Mouse (Mus musculus): ENCODE measurements at regions not wholly inside any gene's neighbourhood (a gene's known extent, or its start where the extent isn't known, plus 50 kb on each side); places are given as distances from the start of the nearest gene placed in this dataset.

- DNase-seq (ENCODE audit: low read depth), result no peak
Measured at GRCm38 (mm10) chr4:125350056-125350455, 140.4 kb upstream of the Grik3 start.

GRCm38 (mm10) chr4:125339056-125339455 is 151.4 kb upstream of the Grik3 start:
- no peak for DNase-seq (ENCODE audit: low read depth)

- DNase-seq (ENCODE audit: low read depth), result peak; percentile 7
Measured at GRCm38 (mm10) chr4:125328806-125329205, 161.7 kb upstream of the Grik3 start.

DNA sequence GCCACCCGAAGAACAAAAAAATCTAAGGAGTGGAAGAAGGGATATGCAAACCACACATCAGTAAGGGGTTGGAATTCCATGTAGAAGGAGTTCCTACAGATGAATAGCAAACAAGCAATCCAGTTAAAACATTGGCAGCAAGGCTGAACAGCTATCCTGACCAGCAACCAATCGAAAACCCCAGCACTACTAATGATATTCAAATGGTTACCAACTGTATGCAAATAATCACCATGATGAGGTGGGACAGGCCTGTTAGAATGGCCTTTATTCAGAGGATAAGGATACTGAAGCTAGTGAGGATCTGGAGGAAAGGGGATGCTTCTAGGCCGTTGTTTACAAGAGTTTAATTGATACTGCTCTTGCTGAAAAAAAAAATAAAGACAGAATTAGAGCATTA is 166.0 kb upstream of the Grik3 start:
- DNase-seq (ENCODE audit: low read depth), result no peak

DNA sequence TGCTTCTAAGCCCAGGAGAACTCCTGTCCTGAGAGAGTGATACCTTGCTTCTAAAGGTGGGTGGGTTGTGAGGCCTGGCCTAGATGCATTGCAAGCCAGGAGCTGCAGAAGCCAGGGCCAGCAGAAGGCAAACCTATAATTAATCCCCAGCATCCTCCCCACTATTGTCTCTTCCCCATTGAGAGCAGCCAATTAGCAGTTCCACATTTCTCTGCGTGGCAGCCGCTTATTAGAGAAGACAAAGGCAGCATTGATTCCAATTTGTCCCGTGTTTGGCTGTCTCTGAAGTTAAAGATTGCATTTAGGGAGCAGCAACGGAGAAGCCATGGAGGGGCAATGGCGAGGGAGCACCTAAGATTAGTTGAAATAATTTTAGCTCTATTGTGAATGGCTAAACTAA is 171.2 kb upstream of the Grik3 start:
- no peak for DNase-seq (ENCODE audit: low read depth)

DNA sequence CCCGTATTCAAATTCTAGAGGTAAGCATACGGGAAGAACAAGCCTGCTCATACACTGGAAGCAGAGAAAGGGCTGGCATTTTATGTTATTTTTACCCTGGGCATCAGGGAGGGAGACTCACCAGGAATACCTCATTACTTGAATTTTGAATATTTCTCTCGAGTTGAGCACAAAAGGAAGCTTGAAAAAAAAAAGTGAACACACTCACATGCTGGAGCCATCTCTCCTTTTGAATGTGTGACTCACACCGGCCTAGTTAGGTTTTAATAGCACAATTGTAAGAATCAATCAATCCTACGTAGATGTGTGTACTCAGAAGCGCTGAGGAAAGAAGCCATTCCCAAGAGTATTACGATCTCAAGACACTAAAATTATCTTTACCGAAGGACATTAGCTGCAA is 172.2 kb upstream of the Grik3 start:
- no peak for DNase-seq (ENCODE audit: low read depth)

- no peak for DNase-seq (ENCODE audit: low read depth)
Measured at GRCm38 (mm10) chr4:125316876-125317275, 173.6 kb upstream of the Grik3 start.

DNA sequence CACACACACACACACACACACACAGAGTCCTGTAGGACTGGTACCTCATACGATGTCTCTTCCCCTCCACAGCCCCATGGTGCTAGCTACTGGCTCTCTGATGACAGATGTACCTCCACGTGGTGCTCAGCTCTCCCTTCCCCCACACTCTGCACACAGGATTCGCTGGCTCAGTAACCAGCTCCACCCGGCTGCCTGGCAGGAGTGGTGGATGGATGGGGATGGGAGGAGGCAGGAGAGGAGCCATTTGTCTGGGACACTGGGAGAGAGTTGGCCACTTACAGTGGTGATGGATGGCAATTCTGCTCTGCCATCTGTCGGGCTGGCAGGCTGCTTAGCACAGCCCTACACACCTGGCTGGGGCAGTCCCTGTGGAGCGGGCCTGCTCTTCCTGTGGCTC is 174.7 kb upstream of the Grik3 start:
- no peak for DNase-seq (ENCODE audit: low read depth)

DNA sequence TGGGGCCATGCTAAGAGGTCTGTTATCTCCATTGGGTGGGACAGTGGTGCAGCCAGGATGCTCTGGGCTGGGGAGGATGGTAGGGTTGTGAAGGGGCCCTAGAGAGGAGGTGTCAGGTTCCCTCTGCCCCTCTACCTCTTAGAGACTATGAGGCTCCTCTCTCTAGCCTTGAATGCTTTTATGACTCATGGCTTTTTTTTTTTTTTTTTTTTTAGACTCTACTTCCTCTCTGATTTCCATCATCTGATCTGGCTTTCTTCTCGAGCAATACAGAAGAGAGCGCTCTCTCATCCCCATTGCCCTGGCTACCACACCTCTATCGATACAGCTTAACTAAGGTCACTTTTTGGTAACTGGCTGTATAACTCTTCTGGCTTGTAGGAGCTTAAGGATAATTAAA is 176.6 kb upstream of the Grik3 start:
- DNase-seq (ENCODE audit: low read depth), result no peak

DNA sequence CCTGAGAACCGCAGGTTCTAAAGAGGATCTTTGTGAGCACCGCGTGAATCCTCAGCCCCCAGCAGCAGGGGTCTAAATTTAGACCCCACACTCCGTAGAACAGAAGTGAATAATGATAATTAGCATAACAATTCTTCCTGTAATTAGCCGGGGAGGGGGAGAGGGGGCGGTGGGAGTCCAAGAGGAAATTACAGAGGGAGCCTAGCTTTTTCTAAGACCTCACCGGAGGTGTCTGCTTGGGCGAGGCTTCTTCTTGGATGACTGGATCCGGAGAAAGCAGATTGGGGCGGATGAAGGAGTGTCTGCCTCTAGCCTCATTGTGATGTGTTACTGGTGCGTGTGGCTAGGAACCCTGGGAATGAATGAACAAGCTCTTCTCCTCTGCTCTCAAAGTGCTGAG is 177.2 kb upstream of the Grik3 start:
- no peak for DNase-seq (ENCODE audit: low read depth)

DNA sequence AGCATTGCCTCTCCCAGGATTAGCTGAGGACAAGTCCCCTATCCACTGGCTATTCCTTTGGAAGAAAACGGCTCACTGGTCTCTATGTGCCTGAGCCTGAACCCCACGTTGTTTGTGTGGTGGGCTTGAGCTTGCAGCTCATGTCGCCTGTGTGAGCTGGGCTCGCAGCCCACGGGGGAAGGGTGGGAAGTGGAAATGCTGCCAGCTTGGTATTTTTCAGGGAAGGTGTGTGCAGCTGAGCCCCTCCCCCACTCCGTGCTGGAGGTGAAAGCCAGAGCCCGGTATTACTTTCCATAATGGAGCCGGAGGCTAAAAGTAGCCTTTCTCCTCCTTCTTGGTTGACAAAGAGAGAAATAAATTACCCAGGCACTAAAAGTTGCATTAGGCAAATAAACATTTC is 180.5 kb upstream of the Zc3h12a start:
- no peak for DNase-seq (ENCODE audit: low read depth)

DNA sequence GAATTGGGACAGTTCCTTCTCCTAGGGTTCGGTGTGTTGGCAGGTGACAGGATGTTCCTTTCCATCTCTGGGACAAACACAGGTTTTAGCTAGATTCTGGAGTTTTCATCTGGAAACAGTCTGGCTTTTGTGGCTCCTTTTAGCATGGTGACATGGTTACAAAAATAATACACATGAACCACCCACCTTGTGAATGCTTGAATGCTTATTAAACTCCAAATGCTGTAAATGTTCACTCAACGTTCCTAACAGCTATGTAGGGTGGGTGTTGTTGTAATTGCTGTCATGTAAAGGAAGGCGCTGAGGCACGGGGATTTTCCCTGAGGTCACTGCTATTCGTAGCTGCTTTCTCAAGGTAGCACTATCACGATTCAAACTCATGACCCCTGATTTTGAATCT is 178.1 kb upstream of the Zc3h12a start:
- no peak for DNase-seq (ENCODE audit: low read depth)

- DNase-seq (ENCODE audit: low read depth), result no peak
Measured at GRCm38 (mm10) chr4:125302660-125303059, 175.0 kb upstream of the Zc3h12a start.

DNA sequence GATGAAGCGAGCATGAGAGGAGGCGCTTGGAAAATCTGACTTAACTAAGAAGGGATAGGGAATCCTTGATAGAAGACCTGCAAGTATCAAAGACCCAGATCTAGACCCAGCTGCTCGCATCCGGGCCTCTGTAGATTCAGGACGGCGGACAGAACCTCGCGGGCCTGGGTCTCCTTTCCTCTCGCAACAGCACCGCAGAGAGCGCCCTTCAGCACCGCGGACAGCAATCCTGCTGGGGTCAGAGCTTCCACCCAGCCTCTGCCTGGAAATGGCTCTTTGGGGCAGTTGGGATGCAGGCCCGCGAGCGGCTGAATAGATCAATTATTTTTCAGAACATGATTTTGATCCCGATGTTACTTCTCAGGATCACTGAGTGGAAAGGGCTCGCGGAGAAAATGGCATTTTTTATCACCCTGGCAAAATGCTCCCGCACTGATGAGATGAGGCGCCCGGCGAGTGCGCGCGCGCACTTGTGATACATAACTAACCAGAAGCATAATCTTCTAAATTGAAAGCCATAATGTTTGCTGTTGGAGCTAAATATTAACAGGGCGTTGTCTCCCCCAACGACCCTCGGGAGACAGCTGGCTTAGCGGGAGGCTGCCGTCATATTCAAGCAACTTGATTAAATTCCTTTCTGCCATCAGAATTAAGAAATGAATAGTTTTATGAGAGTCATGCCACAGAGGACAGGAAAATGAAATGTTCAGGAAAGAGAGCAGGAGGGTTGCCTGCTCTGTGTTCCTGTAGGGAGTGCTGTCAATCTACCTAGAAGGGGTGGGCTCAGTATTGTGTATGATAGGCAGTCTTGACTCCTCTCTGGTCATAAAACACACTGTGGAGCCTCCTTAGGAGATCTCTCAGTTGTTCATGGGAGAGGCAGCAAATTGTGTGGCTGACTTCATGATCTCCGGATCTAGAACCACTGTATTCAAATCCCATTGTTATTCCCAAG is 173.1 kb upstream of the Zc3h12a start:
- DNase-seq (ENCODE audit: low read depth), result peak; percentile 34

GRCm38 (mm10) chr4:125290761-125291160 is 163.1 kb upstream of the Zc3h12a start:
- no peak for DNase-seq (ENCODE audit: low read depth)

DNA sequence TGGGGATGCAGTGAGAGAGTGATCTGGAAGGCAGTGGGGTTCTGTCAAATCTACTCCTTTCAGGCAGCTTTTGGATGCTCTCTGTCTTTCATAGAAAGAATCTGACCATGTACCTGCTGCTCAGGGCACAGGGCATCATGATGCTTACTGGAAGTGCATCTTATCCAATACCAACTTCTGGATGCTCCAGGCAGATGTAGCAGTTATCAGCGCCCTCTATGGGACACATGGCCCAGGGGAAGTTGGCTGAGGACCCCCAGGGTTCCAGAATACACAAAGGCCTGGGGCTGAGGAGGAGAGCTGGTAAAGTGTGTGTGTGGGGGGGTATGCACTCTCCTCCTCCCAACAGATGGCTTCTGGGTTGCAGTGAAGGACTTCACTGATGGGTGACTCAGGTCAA is 162.1 kb upstream of the Zc3h12a start:
- DNase-seq (ENCODE audit: low read depth), result no peak

DNA sequence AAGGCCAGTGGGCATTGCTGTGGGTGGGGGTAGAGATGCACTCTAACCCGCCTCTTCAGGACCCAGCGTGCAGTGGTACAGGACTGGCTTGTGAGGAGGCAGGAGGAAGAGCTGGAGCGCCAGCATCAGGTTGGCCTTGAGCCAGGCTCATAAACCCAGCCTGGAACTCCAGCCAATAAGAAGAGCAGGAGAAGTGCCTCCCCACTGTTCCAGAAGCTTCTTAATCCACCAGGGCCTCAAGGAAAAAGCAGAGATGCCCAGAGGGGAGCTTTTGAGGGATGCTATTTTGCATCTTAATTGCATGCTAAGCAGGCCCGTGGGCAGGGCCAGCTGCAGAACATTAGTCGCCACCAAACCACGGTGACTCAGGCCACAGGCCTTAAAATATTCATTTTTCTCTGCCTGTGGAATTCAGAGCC is 161.4 kb upstream of the Zc3h12a start:
- DNase-seq (ENCODE audit: low read depth), result no peak

GRCm38 (mm10) chr4:125282974-125283319 is 155.3 kb upstream of the Zc3h12a start:
- no peak for DNase-seq (ENCODE audit: low read depth)

DNA sequence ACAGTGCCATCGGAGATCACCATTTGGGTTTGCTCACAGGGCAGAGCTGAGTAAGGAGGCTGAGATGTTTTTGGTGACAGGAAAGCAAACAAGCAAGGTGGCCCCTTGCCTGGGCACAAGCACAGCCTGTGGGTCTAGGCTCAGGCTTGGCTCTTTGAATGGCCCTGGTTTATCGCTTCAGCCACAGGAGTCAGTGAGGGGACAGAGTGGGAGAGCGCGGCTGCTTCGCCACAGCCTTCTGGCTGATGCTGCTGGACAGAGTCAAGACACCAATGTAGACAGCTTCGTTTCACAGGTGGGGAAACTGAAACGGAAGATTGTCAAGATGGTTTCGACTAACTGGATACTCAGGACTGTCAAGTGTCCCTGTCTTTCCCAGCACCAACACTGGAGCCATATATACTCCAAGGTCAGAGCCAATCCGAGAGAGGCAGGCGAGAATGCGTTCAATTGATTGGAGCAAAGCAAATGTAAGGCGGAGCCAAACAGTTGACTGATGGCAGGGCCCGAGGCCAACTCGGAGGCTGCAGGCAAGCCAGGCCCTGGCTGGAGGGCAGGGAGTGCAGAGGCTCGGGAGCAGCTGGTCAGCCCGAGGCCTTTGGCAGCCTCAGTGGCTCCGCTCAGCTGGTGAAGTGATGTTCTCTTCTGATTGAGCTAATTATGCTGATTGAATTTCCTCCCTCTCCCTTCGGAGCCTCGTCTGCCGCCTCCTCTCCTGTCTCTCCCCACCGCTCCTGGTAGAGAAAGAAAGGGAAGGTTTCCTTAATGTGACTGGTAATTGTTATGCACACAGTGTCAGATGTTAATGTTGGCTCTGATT is 154.7 kb upstream of the Zc3h12a start:
- DNase-seq (ENCODE audit: low read depth), result no peak

- DNase-seq (ENCODE audit: low read depth), result no peak
Measured at GRCm38 (mm10) chr4:125279165-125279564, 151.5 kb upstream of the Zc3h12a start.

DNA sequence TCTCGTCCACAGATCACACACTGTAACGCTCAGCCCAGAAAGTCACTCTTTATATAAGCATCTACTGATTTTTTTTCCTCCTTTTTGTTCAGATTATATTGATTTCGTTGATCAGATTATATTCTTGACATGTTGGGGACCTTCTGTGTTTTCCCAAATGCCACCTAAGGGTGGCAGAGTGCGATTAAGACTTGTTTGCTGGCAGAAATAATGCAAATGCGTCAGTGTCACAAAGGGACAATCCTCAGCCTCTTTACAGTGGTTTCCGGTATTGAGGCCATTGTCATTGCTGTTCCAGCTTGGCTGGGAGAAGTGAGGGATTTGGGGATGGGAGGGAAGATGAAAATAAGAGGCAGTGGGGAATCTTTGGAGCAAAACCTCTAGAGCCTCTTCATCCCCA is 149.2 kb upstream of the Zc3h12a start:
- no peak for DNase-seq (ENCODE audit: low read depth)

DNA sequence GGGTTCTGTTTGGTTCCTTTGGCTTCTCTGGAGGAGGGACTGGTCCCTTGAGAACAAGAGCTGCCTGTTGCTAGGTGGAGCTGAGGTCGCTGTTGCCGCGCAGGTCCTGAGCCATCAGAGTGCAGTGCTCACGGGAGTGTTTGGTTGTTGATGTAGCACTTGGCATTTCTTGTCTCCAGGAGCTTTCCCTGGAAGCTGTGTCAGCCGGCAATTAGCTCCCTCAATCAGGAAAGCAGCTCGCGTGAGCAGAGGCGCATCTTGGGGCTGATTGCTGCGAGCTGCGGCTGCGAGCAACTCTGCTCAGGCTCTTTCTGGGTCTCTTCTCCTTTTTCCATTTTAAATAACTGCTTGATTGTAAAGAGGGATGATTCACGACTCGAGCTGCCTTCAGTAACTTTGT is 147.6 kb upstream of the Zc3h12a start:
- no peak for DNase-seq (ENCODE audit: low read depth)

DNA sequence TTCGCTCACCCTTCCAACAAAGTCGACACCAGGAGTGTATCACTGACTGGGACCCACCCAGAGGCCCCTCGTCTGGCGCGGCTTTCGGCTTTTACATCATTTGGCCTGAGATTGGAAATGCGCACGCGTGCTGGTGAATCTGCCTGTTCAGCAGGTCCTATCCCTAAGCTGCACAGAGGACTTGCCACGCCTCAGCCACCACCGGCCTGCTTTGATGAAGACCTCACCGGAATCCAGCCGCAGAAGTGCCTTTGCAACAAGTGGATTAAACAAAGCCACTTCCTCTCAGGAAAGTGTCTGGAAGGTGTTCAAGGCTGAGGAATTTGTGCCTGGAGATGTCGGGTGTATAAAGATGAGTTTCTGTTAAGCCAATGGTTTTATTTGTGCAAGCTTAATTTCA is 143.3 kb upstream of the Zc3h12a start:
- DNase-seq (ENCODE audit: low read depth), result no peak

Data from c-Kit-positive CD71-negative TER-119-negative erythroid progenitor cells, embryonic 14.5 days (primary cell).